Mouse (Mus musculus): ENCODE measurements at regions not wholly inside any gene's neighbourhood (a gene's known extent, or its start where the extent isn't known, plus 50 kb on each side); places are given as distances from the start of the nearest gene placed in this dataset.
A peak's percentile ranks its signal among the peaks of the same experiment; 100 is the strongest.

DNA sequence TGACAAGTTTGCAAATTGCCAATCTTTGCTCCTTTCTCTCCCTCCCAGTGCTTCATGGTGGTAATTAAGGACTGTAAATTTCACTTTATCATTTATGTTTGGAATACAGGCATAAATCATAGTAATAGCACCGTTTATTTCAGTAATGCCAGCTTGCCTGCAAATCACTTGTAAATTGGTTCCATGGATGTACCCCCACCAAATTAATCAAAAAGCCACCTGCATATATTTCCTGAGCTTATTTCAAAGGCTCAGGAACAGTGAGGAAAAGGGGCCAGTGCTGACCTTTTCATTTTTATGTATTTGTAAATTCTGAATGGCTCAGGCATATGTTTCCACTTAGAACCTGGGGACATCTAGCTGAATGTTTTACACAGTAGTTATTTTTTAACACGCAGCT is 115.0 kb downstream of the D3Ertd751e start:
- no peak overlapping the region for H3K27ac ChIP-seq (replicated peaks)
- no peaks in the 10 kb centered on the region for H3K27me3 ChIP-seq (ENCODE audit: low read depth, poor library complexity, severe bottlenecking)
- H3K36me3 ChIP-seq = no peaks in the 10 kb centered on the region
- H3K4me3 ChIP-seq = no peak overlapping the region
- no peak for DNase-seq (ENCODE audit: low spot score)
- no peaks in the 10 kb centered on the region for H3K4me1 ChIP-seq
- H3K9me3 ChIP-seq (replicated peaks) = no peaks in the 10 kb centered on the region
- 87% methylated on average over 2 of the region's 2 CpGs for WGBS

DNA sequence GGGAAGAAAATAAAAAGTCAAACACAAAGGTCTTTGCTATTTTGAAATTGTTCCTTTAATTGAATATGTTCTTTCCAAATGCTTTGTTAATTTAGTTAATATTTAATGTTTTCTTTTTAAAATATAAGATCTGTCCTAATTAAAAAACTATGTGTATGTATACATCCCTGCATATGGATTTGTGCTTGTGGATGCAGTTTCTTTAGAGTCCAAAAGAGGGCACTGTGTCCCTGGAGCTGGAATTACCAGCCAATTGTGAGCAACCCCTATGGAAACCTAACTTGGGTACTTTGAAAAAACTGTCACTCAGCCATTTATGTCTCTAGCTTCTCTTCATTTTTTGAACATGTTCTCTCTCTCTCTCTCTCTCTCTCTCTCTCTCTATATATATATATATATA is 120.3 kb downstream of the D3Ertd751e start:
- Histone ChIP-seq H3K27ac (replicated peaks) (no peak overlapping the region), H3K4me1 (peaks cover 3% of the 10 kb centered on the region; the same call in 1 of the 2 replicates), H3K36me3 (no peaks in the 10 kb centered on the region), H3K4me3 (no peak overlapping the region), H3K9me3 (replicated peaks) (no peaks in the 10 kb centered on the region), H3K27me3 (ENCODE audit: low read depth, poor library complexity, severe bottlenecking) (no peaks in the 10 kb centered on the region)
- no peak for DNase-seq (ENCODE audit: low spot score)

DNA sequence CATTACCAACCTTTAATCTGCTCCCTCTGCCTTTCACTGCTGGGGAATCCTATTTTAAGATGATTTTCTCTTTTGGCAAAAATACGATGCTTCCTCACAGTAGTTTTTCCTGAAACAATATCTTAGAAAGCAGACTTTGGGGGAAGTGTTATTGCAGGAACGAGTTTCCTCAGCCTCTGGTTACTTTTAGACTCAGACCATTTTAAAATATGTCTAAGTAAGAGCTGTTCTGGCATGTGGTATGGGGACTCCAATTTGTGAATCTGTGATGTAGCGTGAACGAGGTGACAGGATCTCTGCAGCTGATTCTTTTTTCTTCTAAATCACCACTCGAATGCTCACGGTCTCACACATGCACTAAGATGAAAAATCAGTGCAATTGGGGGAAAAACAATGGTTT is 166.5 kb downstream of the D3Ertd751e start:
- H3K4me3 ChIP-seq = no peak overlapping the region
- no peaks in the 10 kb centered on the region for H3K9me3 ChIP-seq (replicated peaks)
- H3K27ac ChIP-seq (replicated peaks) = no peak overlapping the region
- no peaks in the 10 kb centered on the region for H3K27me3 ChIP-seq (ENCODE audit: low read depth, poor library complexity, severe bottlenecking)
- DNase-seq (ENCODE audit: low spot score) = no peak
- H3K36me3 ChIP-seq = no peaks in the 10 kb centered on the region
- 91% methylated on average over 6 of the region's 6 CpGs for WGBS
- no peaks in the 10 kb centered on the region for H3K4me1 ChIP-seq

DNA sequence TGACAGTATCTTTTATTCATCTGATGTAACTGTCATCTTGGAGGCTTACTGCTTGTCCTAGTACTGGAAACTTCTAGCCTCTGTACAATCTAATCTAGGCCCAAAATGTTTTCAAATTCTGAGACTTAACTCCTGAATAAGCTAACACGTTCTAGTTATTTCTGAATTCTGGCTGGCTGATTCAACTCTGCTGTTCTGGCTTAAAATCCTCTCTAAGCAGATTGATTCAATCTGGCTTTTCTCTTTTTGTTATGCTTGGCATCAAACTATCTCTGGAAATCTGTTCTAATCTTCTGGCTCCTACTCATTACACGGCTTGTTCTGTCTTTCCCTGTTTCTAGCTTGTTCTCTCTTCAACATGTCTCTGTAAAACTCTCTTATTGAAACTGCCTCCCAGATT is 170.8 kb downstream of the D3Ertd751e start:
- no peak overlapping the region for H3K27ac ChIP-seq (replicated peaks)
- no peaks in the 10 kb centered on the region for H3K9me3 ChIP-seq (replicated peaks)
- no peaks in the 10 kb centered on the region for H3K27me3 ChIP-seq (ENCODE audit: low read depth, poor library complexity, severe bottlenecking)
- no peaks in the 10 kb centered on the region for H3K36me3 ChIP-seq
- no peaks in the 10 kb centered on the region for H3K4me1 ChIP-seq
- DNase-seq (ENCODE audit: low spot score) = no peak
- 89% methylated on average over 2 of the region's 2 CpGs for WGBS
- no peak overlapping the region for H3K4me3 ChIP-seq

DNA sequence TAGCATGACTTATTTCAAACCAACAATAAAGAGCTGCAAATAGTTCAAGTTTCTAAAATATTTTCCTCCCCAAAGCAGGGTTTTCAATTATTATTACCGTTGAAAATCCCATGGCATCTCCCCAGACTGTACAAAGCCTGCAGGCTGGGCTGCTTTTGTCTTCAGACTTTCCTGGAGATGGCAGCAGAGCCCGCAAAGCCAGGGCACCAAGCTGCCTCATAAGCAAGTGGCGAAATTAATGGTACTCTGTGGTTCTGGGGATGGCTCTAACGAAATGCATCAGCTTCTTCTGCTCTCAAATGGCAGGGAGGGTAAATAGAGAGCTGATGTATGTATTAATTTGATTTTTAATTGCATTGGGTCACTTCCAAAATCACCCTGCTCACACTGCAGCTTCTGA is 197.4 kb downstream of the D3Ertd751e start:
- Histone ChIP-seq H3K4me1 (no peaks in the 10 kb centered on the region), H3K27ac (replicated peaks) (no peak overlapping the region), H3K36me3 (no peaks in the 10 kb centered on the region), H3K27me3 (ENCODE audit: low read depth, poor library complexity, severe bottlenecking) (no peaks in the 10 kb centered on the region), H3K9me3 (replicated peaks) (no peaks in the 10 kb centered on the region), H3K4me3 (no peak overlapping the region)
- 68% methylated on average over 4 of the region's 4 CpGs for WGBS
- no peak for DNase-seq (ENCODE audit: low spot score)

DNA sequence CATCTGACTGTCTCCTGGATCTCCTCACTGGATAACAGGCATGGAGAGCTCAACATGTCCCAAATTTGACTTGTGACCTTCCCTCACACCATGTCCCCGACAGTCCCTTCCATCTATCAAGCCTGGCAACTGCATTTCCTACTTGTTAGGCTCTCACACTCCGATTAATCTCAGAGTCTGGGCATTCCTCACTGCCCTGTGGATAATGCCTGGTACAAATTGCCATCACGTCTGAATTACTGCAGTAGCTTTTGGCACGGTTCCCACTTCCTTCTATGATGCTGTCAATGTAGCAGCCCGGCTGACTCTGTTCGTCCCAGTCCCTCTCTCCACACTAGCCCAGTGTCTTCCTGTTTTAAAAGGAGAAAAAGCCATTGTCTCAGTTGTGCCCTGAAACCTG is 200.6 kb downstream of the D3Ertd751e start:
- Histone ChIP-seq H3K36me3 (no peaks in the 10 kb centered on the region), H3K9me3 (replicated peaks) (no peaks in the 10 kb centered on the region), H3K4me1 (peaks cover 7% of the 10 kb centered on the region; the same call in 1 of the 2 replicates), H3K27me3 (ENCODE audit: low read depth, poor library complexity, severe bottlenecking) (no peaks in the 10 kb centered on the region), H3K4me3 (no peak overlapping the region), H3K27ac (replicated peaks) (no peak overlapping the region)
- 83% methylated on average over 6 of the region's 6 CpGs for WGBS
- no peak for DNase-seq (ENCODE audit: low spot score)

DNA sequence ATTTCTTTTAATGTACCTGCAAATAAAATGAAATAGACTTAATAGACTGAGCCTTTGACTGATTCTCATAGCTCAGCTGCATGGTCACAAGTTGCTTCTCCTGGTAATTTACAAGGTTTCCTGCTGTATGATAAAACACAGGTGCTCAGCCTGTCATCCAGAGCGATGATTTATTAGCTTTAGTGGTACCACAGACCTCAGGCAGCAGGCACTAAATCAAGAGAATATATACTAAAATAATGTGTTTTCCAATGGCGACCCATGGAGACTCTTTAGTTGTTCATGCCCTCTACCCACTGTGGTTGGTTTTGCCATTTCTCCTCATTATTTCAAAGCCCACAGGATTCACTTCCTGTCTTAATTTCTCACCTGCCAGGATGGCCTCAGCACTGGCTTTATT is 207.0 kb downstream of the D3Ertd751e start:
- WGBS = 96% methylated on average over 2 of the region's 2 CpGs
- Histone ChIP-seq H3K27ac (replicated peaks) (no peak overlapping the region), H3K27me3 (ENCODE audit: low read depth, poor library complexity, severe bottlenecking) (no peaks in the 10 kb centered on the region), H3K36me3 (no peaks in the 10 kb centered on the region), H3K9me3 (replicated peaks) (no peaks in the 10 kb centered on the region), H3K4me1 (peaks cover 7% of the 10 kb centered on the region; the same call in 1 of the 2 replicates), H3K4me3 (no peak overlapping the region)
- DNase-seq (ENCODE audit: low spot score) = no peak

DNA sequence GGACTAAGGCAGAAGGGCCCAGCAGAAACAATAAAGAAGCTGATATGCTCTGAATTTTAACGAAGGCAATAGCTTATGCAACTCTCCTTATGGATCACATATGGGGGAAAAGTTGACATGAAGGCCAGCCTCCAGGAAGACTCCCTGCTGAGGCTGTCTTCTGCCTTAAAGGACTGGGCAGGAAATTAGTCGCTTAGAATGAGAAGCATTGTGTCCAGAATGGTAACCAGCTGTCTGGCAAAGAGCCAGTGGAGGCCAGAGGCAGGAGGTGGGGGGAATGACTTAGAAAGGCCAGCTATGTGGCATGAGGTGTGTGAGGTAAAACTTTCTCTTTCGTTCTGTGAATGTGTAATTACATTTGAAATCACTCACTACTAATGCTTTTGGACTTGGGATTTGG is 215.0 kb downstream of the D3Ertd751e start:
- DNase-seq (ENCODE audit: low spot score) = no peak
- Histone ChIP-seq H3K4me1 (no peaks in the 10 kb centered on the region), H3K27me3 (ENCODE audit: low read depth, poor library complexity, severe bottlenecking) (no peaks in the 10 kb centered on the region), H3K4me3 (no peak overlapping the region), H3K27ac (replicated peaks) (no peak overlapping the region), H3K36me3 (no peaks in the 10 kb centered on the region), H3K9me3 (replicated peaks) (no peaks in the 10 kb centered on the region)
- 60% methylated on average over 3 of the region's 3 CpGs for whole genome bisulfite sequencing

DNA sequence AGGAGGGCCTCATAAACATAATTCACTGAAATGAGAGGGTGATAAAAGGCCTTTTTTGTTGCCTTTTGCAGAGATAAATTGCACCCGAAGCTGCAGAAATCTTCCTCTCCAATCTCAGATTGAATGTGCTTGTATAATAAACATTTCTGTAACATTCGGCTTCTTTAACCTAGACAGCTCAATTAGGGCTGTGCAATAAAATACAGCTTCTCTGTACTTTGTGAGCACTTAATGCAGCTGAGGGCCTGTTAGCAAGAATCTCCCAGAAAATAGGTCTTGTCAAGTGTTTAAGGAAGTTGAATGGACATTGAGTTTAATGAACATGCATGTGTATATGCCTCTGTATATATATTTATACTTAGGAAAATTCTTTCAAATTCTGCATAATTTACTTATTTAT is 217.8 kb downstream of the D3Ertd751e start:
- no peak for DNase-seq (ENCODE audit: low spot score)
- WGBS = 93% methylated on average over 2 of the region's 2 CpGs
- H3K9me3 ChIP-seq (replicated peaks) = no peaks in the 10 kb centered on the region
- H3K4me3 ChIP-seq = no peak overlapping the region
- H3K4me1 ChIP-seq = no peaks in the 10 kb centered on the region
- H3K36me3 ChIP-seq = no peaks in the 10 kb centered on the region
- H3K27me3 ChIP-seq (ENCODE audit: low read depth, poor library complexity, severe bottlenecking) = no peaks in the 10 kb centered on the region
- H3K27ac ChIP-seq (replicated peaks) = no peak overlapping the region

DNA sequence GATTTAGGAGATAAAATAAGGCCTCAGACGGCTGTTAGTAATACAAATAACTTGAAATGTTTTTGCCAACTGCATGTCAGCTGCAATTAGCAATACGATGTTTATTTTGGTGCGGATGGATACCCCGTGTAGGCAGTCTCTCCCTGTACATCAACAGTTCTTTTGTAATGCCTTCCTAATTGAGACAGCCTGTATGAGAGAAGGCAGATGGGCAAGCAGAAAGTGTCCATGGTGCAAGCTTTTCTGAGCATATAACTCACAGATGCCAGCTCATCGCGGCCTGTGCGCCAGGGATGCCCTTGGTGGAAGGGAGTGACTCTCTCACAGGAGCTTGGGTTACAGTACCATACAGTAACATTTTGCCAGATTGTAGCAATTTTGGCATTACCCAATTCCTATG is 220.5 kb downstream of the D3Ertd751e start:
- no peaks in the 10 kb centered on the region for H3K36me3 ChIP-seq
- no peak for DNase-seq (ENCODE audit: low spot score)
- H3K4me1 ChIP-seq = no peaks in the 10 kb centered on the region
- H3K4me3 ChIP-seq = no peak overlapping the region
- no peaks in the 10 kb centered on the region for H3K9me3 ChIP-seq (replicated peaks)
- H3K27ac ChIP-seq (replicated peaks) = no peak overlapping the region
- 89% methylated on average over 7 of the region's 7 CpGs for WGBS
- H3K27me3 ChIP-seq (ENCODE audit: low read depth, poor library complexity, severe bottlenecking) = no peaks in the 10 kb centered on the region

DNA sequence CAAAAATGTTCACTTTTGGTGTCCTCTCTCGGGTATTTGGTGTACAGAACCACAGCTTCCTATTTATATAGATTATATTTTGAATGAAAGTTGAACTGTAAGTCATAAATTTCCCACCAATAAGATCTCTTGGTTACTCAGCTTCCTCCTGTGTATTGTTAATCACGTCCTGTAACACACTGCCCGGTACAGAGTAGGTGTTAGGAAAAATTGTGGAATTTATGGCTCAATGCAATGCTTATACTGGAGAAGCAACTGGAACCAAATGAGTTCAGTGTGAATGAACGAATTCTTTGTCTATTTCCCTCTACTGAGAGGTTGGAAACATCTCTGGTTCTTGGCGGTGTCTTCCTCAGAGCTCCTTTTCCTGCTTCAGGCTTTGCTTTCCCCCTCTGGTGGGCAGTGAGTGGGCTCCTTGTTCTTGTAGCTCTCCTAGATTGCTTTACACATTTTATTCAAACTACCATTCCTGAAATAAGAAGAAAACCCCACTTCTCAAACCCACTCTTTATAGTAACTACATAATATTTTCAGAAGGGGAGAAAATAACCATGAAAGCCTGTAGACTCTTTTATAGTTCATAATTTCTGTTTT is 264.4 kb downstream of the D3Ertd751e start:
- no peaks in the 10 kb centered on the region for H3K36me3 ChIP-seq
- H3K4me3 ChIP-seq = no peak overlapping the region
- H3K27ac ChIP-seq (replicated peaks) = no peak overlapping the region
- no peaks in the 10 kb centered on the region for H3K4me1 ChIP-seq
- 82% methylated on average over 5 of the region's 5 CpGs for WGBS
- DNase-seq (ENCODE audit: low spot score) = no peak
- H3K9me3 ChIP-seq (replicated peaks) = no peaks in the 10 kb centered on the region
- no peaks in the 10 kb centered on the region for H3K27me3 ChIP-seq (ENCODE audit: low read depth, poor library complexity, severe bottlenecking)

DNA sequence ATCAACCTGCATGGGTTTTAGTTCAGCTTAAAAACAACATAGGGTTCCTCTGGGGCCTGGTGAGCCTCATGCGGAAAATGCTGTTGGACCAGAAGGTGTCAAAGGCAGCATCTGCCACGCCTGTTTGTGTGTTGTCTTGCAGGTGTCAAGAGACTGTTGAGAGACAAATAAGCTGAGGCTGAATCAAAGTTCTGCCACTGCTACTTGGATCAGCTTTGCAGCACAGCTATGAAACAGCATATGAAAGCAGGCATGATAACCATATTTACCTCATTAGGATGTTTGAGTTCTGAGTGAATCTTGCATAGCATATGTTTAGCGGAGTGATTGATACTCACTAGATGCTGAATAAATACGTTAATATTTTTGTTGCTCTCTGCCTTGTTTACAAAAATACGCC is 280.8 kb downstream of the D3Ertd751e start:
- no peak overlapping the region for H3K27ac ChIP-seq (replicated peaks)
- DNase-seq (ENCODE audit: low spot score) = no peak
- no peaks in the 10 kb centered on the region for H3K9me3 ChIP-seq (replicated peaks)
- no peak overlapping the region for H3K4me3 ChIP-seq
- 94% methylated on average over 5 of the region's 5 CpGs for WGBS
- H3K36me3 ChIP-seq = no peaks in the 10 kb centered on the region
- no peaks in the 10 kb centered on the region for H3K27me3 ChIP-seq (ENCODE audit: low read depth, poor library complexity, severe bottlenecking)
- no peaks in the 10 kb centered on the region for H3K4me1 ChIP-seq

DNA sequence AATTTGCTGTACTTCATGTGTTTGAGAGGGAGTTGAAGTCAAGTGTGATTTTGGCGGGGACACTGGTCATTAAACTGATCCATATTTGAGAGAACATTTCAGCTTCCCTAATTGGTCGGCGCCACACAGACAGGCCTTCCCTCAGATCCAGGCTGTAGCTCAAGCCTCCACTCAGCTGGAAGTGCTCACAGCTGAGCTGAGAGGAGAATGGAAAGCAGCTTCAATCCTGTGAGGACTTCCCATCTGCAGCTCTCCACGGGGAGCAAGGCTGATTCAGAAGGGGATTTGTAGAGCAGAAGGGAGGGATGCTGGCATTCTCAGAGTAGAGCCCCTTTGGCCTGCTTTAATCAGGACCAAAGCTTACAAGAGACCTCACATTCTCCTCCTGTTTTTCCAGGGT is 297.2 kb downstream of the D3Ertd751e start:
- H3K27ac ChIP-seq (replicated peaks) = no peak overlapping the region
- DNase-seq (ENCODE audit: low spot score) = peak; percentile 19
- 15% methylated on average over 4 of the region's 4 CpGs for WGBS
- H3K36me3 ChIP-seq = no peaks in the 10 kb centered on the region
- H3K4me3 ChIP-seq = no peak overlapping the region
- no peaks in the 10 kb centered on the region for H3K27me3 ChIP-seq (ENCODE audit: low read depth, poor library complexity, severe bottlenecking)
- peaks cover 6% of the 10 kb centered on the region for H3K4me1 ChIP-seq
- H3K9me3 ChIP-seq (replicated peaks) = no peaks in the 10 kb centered on the region

DNA sequence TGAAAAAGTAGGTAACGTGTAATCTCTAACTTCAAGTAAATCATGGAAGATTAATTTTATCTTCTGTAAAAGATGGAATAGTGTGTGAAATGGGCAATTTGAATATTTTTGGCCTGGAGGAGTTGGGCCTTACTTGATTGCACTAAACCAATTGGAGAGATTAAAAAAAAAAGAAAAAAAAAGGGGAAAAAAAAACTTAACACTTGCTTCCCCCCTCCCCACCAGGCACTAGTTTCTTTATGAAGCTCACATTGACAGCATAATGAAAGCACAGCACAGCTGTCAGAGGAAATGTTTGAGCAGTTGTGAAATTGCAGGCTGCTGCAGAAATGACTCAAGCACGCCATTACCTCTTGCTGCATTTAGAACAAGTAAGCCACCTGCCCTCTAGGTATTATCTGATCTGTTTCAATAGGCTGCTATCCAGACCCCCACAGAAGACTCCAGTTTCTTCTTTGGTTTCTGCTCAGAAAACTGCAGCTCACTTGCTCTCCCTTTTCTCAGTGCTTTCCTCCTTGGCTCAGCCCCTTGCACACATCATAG is 297.9 kb downstream of the D3Ertd751e start:
- H3K36me3 ChIP-seq = no peaks in the 10 kb centered on the region
- 76% methylated on average over 2 of the region's 2 CpGs for WGBS
- H3K27me3 ChIP-seq (ENCODE audit: low read depth, poor library complexity, severe bottlenecking) = no peaks in the 10 kb centered on the region
- no peaks in the 10 kb centered on the region for H3K9me3 ChIP-seq (replicated peaks)
- DNase-seq (ENCODE audit: low spot score) = no peak
- no peak overlapping the region for H3K27ac ChIP-seq (replicated peaks)
- peaks cover 6% of the 10 kb centered on the region for H3K4me1 ChIP-seq
- no peak overlapping the region for H3K4me3 ChIP-seq

Measured in midbrain, embryonic 10.5 days (tissue).